Comparison of ENCODE assay signal across 11 mouse cellular contexts in the genomic region with DNA sequence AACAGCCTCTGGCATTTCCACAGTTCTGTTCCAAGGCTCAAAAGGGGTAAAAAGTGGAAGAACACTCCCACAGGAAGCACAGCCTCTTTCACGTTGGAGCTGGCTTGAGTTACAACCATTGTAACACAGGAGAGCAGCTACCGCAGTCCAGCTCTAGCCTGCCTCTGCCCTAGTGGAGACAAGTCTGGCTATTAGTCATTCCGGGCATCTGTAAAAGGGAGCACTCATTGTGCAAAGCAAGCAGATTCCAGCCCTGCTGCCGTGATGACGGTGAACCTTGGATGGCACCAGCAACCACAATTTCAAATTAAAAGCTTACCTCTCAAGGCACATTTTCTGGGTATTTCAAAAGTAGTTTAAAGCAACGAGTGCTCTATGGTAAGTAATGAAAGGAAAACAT.
DNase-seq lines count a peak whose midpoint lies in the region; ATAC-seq and TF ChIP-seq lines count a peak whose summit lies in the region.
"Had no signal": no experiment of that assay in that cellular context is flagged by ENCODE, and none has a peak within 500 bp of the region (broad histone marks: within the 10 kb centered on the region; RNA-seq: fewer than 3 reads in every experiment).

No protein-coding gene starts in this region.

- H3K4me3 ChIP-seq in limb, embryonic 12.5 days (replicated peaks): no peak overlapping the region
- no peak overlapping the region for H3K4me3 ChIP-seq in limb, embryonic 10.5 days
- no peak overlapping the region for H3K4me3 ChIP-seq in embryonic facial prominence, embryonic 13.5 days
- no peak overlapping the region for H3K4me3 ChIP-seq in kidney, embryonic 16.5 days (ENCODE audit: low read length)
- H3K4me3 ChIP-seq in stomach, embryonic 15.5 days (replicated peaks): no peak overlapping the region
- H3K4me3 ChIP-seq in left cerebral cortex, adult 2 months: no peak overlapping the region
- H3K4me3 ChIP-seq: intestine, embryonic 15.5 days; liver, embryonic 13.5 days had no signal

- peaks cover 92% of the 10 kb centered on the region for H3K36me3 ChIP-seq in limb, embryonic 12.5 days
- H3K36me3 ChIP-seq in limb, embryonic 10.5 days: peaks cover 94% of the 10 kb centered on the region
- peaks cover 51% of the 10 kb centered on the region for H3K36me3 ChIP-seq in embryonic facial prominence, embryonic 13.5 days
- H3K36me3 ChIP-seq in kidney, embryonic 16.5 days (ENCODE audit: insufficient read depth, low read length): peaks cover 33% of the 10 kb centered on the region
- peaks cover 30% of the 10 kb centered on the region for H3K36me3 ChIP-seq in stomach, embryonic 15.5 days

- no peak overlapping the region for H3K4me2 ChIP-seq in limb, embryonic 12.5 days
- H3K4me2 ChIP-seq in embryonic facial prominence, embryonic 13.5 days: no peak overlapping the region
- no peak overlapping the region for H3K4me2 ChIP-seq in kidney, embryonic 16.5 days (replicated peaks; ENCODE audit: low read depth, low read length)
- no peak overlapping the region for H3K4me2 ChIP-seq in stomach, embryonic 15.5 days
- H3K4me2 ChIP-seq: heart, embryonic 11.5 days; intestine, embryonic 15.5 days; liver, embryonic 13.5 days had no signal

- peak overlapping the region; percentile 50 for H3K27ac ChIP-seq in limb, embryonic 12.5 days
- no peak overlapping the region for H3K27ac ChIP-seq in limb, embryonic 10.5 days
- peak overlapping the region; percentile 44; the same call in 1 of the 2 replicates for H3K27ac ChIP-seq in embryonic facial prominence, embryonic 13.5 days
- peak overlapping the region; percentile 43; the same call in 1 of the 2 replicates for H3K27ac ChIP-seq in kidney, embryonic 16.5 days (ENCODE audit: low read length)
- no peak overlapping the region for H3K27ac ChIP-seq in stomach, embryonic 15.5 days
- no peak overlapping the region for H3K27ac ChIP-seq in left cerebral cortex, adult 2 months
- H3K27ac ChIP-seq: intestine, embryonic 15.5 days; liver, embryonic 13.5 days had no signal

- no peak overlapping the region for H3K9ac ChIP-seq in limb, embryonic 12.5 days (replicated peaks)
- no peak overlapping the region for H3K9ac ChIP-seq in embryonic facial prominence, embryonic 13.5 days
- H3K9ac ChIP-seq in kidney, embryonic 16.5 days (replicated peaks; ENCODE audit: low read length): no peak overlapping the region
- no peak overlapping the region for H3K9ac ChIP-seq in stomach, embryonic 15.5 days
- H3K9ac ChIP-seq: intestine, embryonic 15.5 days; liver, embryonic 13.5 days had no signal

- WGBS in limb, embryonic 12.5 days: 52% methylated on average over 6 of the region's 6 CpGs
- 68% methylated on average over 6 of the region's 6 CpGs for WGBS in limb, embryonic 10.5 days
- 53% methylated on average over 6 of the region's 6 CpGs for WGBS in embryonic facial prominence, embryonic 13.5 days
- 24% methylated on average over 6 of the region's 6 CpGs for WGBS in kidney, embryonic 16.5 days
- 50% methylated on average over 6 of the region's 6 CpGs for WGBS in stomach, embryonic 15.5 days

- no peaks in the 10 kb centered on the region for H3K27me3 ChIP-seq in limb, embryonic 12.5 days
- H3K27me3 ChIP-seq in limb, embryonic 10.5 days (ENCODE audit: low read depth, poor library complexity, severe bottlenecking): no peaks in the 10 kb centered on the region
- no peaks in the 10 kb centered on the region for H3K27me3 ChIP-seq in embryonic facial prominence, embryonic 13.5 days
- no peaks in the 10 kb centered on the region for H3K27me3 ChIP-seq in kidney, embryonic 16.5 days (ENCODE audit: insufficient read depth, low read length)
- H3K27me3 ChIP-seq in stomach, embryonic 15.5 days (replicated peaks): no peaks in the 10 kb centered on the region
- H3K27me3 ChIP-seq: intestine, embryonic 15.5 days; liver, embryonic 13.5 days had no signal

- ATAC-seq in limb, embryonic 12.5 days (ENCODE audit: insufficient number of reproducible peaks, insufficient read depth, low FRiP score, low TSS enrichment, low read depth): no peak
- no peak for ATAC-seq in embryonic facial prominence, embryonic 13.5 days (ENCODE audit: insufficient number of reproducible peaks, insufficient read depth, low FRiP score, low TSS enrichment, low read depth)
- ATAC-seq in kidney, embryonic 16.5 days (ENCODE audit: low FRiP score, low TSS enrichment): peak; percentile 68
- 0 out of 2 replicates have a peak, but pooled peaks have one; percentile 51 for ATAC-seq in stomach, embryonic 15.5 days (ENCODE audit: insufficient read depth, low FRiP score, low read depth)
- ATAC-seq: intestine, embryonic 15.5 days had no signal

- intact Hi-C loops in left cerebral cortex, adult 2 months (cut with DNase I): no loop called here

- no peaks in the 10 kb centered on the region for H3K9me3 ChIP-seq in limb, embryonic 12.5 days
- no peaks in the 10 kb centered on the region for H3K9me3 ChIP-seq in limb, embryonic 10.5 days (replicated peaks)
- H3K9me3 ChIP-seq in embryonic facial prominence, embryonic 13.5 days: no peaks in the 10 kb centered on the region
- no peaks in the 10 kb centered on the region for H3K9me3 ChIP-seq in kidney, embryonic 16.5 days (ENCODE audit: low read length)
- no peaks in the 10 kb centered on the region for H3K9me3 ChIP-seq in stomach, embryonic 15.5 days
- H3K9me3 ChIP-seq: intestine, embryonic 15.5 days; liver, embryonic 13.5 days had no signal

- DNase-seq in limb, embryonic 10.5 days (ENCODE audit: low spot score): no peak
- DNase-seq in embryo, embryonic 10 days (ENCODE audit: low spot score): no peak
- no peak for DNase-seq in left cerebral cortex, adult 2 months (ENCODE audit: extremely low spot score in 1 of 2, low spot score in 2 of 2)
- DNase-seq: gastrocnemius, postnatal 10 days; liver, embryonic 13.5 days had no signal

- TF ChIP-seq CTCF in left cerebral cortex, adult 2 months (IDR thresholded peaks at IDR 0.05): no peak

- peaks cover 21% of the 10 kb centered on the region for H3K4me1 ChIP-seq in limb, embryonic 12.5 days (replicated peaks)
- H3K4me1 ChIP-seq in limb, embryonic 10.5 days: no peaks in the 10 kb centered on the region
- H3K4me1 ChIP-seq in embryonic facial prominence, embryonic 13.5 days: peaks cover 42% of the 10 kb centered on the region
- peaks cover 28% of the 10 kb centered on the region for H3K4me1 ChIP-seq in kidney, embryonic 16.5 days (ENCODE audit: insufficient read depth, low read length)
- 0 out of 2 replicates have a peak, but pooled peaks cover 11% of the 10 kb centered on the region for H3K4me1 ChIP-seq in stomach, embryonic 15.5 days
- H3K4me1 ChIP-seq: intestine, embryonic 15.5 days; liver, embryonic 13.5 days had no signal

Comparison
In these comparisons a context has a peak if more than half of its experiments do, and no peak if none do; other contexts are left out.
1. H3K27ac ChIP-seq: peak in limb, embryonic 12.5 days (single experiment), embryonic facial prominence, embryonic 13.5 days (single experiment) and kidney, embryonic 16.5 days (single experiment); none in limb, embryonic 10.5 days (single experiment), stomach, embryonic 15.5 days (single experiment) and left cerebral cortex, adult 2 months (single experiment).
2. ATAC-seq: peak in kidney, embryonic 16.5 days (single experiment) and stomach, embryonic 15.5 days (single experiment); none in limb, embryonic 12.5 days (single experiment) and embryonic facial prominence, embryonic 13.5 days (single experiment).